Mouse (Mus musculus) olfactory bulb, adult 2 months (tissue): ENCODE data around the gene Utf1. TPM values are rescaled to one million over a fixed set of nuclear protein-coding genes. Genes with fewer than 3 reads are reported as not detected.
A peak's percentile ranks its signal among the peaks of the same experiment; 100 is the strongest.

Source experiments
- H3K27ac ChIP-seq: fragments of 200-500 bp; 2 replicates; pipeline ENCODE4 v1.5.1; 2012; ENCODE audit warnings: low read depth, low read length; ENCODE audit not compliant: insufficient read depth
- H3K4me1 ChIP-seq: fragments of 200-500 bp; 2 replicates; pipeline ENCODE4 v1.6.1; 2012; ENCODE audit warnings: low read length; ENCODE audit not compliant: control insufficient read depth, insufficient read depth
- H3K4me3 ChIP-seq: fragments of 200-500 bp; 2 replicates; pipeline ENCODE4 v1.5.1; 2012; ENCODE audit warnings: mild to moderate bottlenecking, low read depth, low read length, moderate library complexity; ENCODE audit not compliant: insufficient read depth
- CTCF ChIP-seq: fragments of 200-500 bp; IDR thresholded peaks from 2 replicates; pipeline ENCODE4 v1.5.1; 2012; ENCODE audit warnings: low read depth, mild to moderate bottlenecking, low read length, moderate library complexity; ENCODE audit not compliant: insufficient read depth
- POLR2A ChIP-seq: fragments of 200-500 bp; IDR thresholded peaks from 2 replicates; pipeline ENCODE4 v1.6.1; 2012; ENCODE audit warnings: mild to moderate bottlenecking, low read depth, low read length, moderate library complexity; ENCODE audit not compliant: insufficient read depth
- whole genome bisulfite sequencing: fragments of 180-500 bp; shearing (Covaris S2); methylation state at CpG from one replicate; pipeline ENCODE4 v1.1.7; 2018; 5-methylcytosine and 5-hydroxymethylcytosine counted together
- polyA plus RNA-seq: library from polyadenylated mRNA; stranded (reverse); fragments of >200 nt; gene quantifications from 2 replicates; pipeline ENCODE4 v1.2.4, GENCODE M21; 2012; ENCODE audit warnings: low replicate concordance; ENCODE audit not compliant: missing spikeins, insufficient read depth, insufficient read length

Gene Utf1
- polyA plus RNA-seq, 1 experiment = not detected

DNA sequence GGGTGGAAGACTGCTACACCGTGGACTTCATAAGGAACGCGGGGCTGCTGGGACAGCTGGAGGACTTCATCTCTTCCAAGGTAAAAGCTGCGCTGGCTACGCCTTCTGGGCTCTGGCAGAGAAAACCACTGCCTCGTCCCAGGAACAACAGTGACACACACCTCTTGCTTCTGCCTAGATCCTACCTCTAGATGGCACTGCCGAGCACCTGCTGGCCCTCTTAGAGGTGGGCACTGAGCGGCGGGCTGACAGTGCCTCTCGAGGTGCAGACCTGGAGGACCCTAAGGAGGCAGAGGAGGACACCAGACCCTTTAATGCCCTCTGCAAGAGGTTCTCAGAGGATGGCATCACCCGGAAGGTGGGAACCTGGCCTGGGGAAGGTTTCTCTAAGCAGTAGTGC is 12.9 kb upstream of the Utf1 start:
- Histone ChIP-seq H3K4me1 (no peaks in the 10 kb centered on the region), H3K4me3 (no peak overlapping the region), H3K27ac (no peak overlapping the region)
- TF ChIP-seq POLR2A (no peak), CTCF (peak; percentile 44; the same call in 1 of the 2 replicates)
- 35% methylated on average over 11 of the region's 11 CpGs for WGBS

DNA sequence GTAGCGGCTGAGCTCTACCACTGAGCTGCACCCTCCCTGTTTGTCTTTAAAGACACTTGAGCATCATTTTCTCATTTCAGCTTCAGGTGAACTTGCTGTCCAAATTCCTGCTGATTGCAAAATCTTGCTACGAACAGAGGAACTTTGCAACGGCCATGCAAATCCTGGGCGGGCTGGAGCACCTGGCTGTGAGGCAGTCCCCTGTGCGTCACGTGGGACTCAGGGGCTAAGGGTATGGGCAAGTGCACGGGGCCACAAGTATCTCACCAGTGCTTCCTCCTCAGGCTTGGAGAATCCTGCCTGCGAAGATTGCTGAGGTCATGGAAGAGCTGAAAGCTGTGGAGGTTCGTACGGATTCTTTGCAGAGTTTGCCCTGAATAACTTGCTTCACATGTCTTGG is 6.9 kb upstream of the Utf1 start:
- H3K4me3 ChIP-seq = no peak overlapping the region
- no peak for TF ChIP-seq POLR2A
- TF ChIP-seq CTCF = no peak

DNA sequence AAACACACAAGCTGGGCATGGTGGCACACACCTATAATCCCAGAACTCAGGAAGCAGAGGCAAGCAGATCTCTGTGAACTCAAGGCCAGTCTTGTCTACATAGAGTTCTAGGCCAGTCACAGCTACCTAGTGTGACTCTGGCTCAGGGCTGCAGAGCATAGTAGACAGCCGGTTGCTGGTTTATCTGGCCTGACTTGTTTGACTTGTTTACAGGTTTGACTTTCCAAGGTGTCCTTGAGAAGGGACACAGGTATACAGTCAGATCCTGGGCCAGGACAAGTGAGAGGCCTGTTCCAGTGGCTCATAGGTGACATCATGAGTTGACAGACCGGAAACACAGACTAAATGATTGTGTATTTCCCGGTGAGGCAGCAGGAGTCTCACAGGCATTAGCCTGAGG is 6.5 kb upstream of the Utf1 start:
- WGBS = 86% methylated on average over 3 of the region's 3 CpGs

More for the DNA sequence above, 6.9 kb upstream of the Utf1 start:
- no peak overlapping the region for H3K27ac ChIP-seq
- H3K4me1 ChIP-seq = peaks cover 5% of the 10 kb centered on the region; the same call in 1 of the 2 replicates
- WGBS = 93% methylated on average over 10 of the region's 10 CpGs

DNA sequence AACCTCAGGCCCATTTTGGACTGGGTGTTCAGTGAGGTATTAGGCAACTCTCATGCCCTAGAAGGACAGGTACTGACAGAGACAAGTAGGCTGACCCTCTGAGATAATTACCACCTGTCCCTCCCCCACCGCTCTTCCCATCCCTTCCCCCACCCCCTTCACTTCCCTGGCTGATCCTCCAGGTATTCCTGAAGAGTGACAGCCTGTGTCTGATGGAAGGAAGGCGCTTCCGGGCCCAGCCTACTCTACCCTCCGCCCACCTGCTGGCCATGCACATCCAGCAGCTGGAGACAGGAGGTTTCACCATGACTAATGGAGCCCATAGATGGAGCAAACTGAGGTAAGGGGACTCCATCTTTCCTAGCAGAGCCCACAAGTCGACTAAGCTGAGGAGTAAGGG is 5.8 kb upstream of the Utf1 start:
- Histone ChIP-seq H3K27ac (no peak overlapping the region), H3K4me3 (no peak overlapping the region), H3K4me1 (peaks cover 5% of the 10 kb centered on the region; the same call in 1 of the 2 replicates)
- TF ChIP-seq POLR2A (no peak), CTCF (no peak)
- 75% methylated on average over 5 of the region's 5 CpGs for whole genome bisulfite sequencing

More for the DNA sequence above, 6.5 kb upstream of the Utf1 start:
- H3K27ac ChIP-seq = no peak overlapping the region
- TF ChIP-seq POLR2A = no peak
- no peak for TF ChIP-seq CTCF
- H3K4me3 ChIP-seq = no peak overlapping the region
- H3K4me1 ChIP-seq = peaks cover 5% of the 10 kb centered on the region; the same call in 1 of the 2 replicates

DNA sequence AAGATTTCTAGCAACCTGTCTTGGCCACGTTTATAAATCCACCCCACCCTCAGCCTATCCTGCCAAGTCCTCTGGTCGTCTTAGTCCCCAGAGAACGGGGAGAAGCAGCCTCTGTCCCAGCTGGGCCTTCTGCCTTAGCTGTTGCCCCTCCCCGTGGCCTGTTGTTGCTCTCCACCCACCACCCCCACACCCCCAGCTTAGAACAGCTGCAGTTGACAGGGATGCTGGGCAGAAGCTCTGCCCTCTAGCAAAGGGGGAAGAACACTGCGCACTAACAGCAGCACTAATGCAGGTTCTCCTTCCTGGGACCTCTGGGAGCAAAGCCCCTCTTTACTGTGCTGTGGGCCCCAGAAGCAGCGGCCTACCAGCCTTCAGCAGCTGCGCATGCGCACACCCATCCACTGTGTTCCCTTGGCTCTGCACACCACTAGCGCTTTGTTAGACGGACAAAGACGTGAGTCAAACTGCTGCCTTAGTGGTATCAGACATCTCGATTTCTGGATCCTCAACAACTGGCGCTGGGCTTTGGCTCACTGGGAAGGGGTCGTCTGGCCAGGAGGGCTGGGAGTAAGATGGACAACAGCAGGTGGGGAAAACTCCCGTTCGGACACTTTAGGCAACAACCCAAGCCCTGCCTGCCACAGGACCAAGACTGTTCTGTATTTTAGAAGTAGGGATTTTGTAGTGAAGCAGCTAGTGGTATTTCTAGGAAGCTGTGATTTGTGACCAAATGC is 2.9 kb upstream of the Utf1 start:
- TF ChIP-seq CTCF = no peak
- TF ChIP-seq POLR2A = no peak
- Histone ChIP-seq H3K27ac (no peak overlapping the region), H3K4me3 (no peak overlapping the region), H3K4me1 (peaks cover 17% of the 10 kb centered on the region)
- 65% methylated on average over 16 of the region's 16 CpGs for WGBS

DNA sequence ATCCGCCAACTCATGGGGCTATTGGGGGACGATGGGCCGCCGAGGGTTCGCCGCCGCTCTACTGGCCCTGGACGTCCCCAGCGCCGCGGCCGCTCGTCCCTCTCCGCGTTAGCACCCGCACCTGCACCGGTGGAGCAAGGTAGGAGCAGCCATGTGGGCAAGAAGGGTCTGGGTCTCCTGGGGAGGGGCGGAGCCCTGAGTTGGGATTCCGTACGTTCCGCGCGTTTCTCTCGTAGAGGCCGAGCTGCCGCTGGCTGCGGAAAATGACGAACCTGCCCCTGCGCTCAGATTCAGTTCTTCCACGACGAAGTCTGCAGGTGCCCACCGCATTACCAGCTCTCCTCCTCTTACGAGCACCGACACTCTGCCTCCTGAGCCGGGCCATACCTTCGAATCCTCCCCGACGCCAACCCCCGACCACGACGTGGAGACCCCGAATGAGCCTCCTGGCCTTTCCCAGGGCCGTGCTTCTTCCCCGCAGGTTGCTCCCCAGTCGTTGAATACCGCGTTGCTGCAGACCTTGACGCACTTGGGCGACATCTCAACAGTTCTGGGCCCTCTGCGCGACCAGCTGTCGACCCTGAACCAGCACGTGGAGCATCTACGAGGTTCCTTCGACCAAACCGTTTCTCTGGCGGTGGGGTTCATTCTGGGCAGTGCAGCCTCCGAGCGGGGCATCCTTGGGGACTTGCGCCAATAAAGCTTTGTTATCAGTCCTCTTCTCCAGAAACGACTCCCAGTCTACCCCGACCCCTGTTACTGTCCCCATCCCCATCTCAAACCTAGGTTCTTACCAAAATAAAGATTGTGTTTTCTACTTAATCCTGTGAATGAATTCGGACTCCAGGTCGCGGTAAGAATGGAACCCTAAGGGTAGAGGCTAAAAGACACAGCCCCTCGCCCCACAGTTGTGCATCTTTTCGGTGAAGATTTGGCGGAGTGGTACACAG is 977 bp downstream of the Utf1 start:
- WGBS = 10% methylated on average over 68 of the region's 68 CpGs
- Histone ChIP-seq H3K4me3 (peak overlapping the region; percentile 0), H3K27ac (no peak overlapping the region), H3K4me1 (peaks cover 17% of the 10 kb centered on the region)
- TF ChIP-seq CTCF = no peak
- no peak for TF ChIP-seq POLR2A

DNA sequence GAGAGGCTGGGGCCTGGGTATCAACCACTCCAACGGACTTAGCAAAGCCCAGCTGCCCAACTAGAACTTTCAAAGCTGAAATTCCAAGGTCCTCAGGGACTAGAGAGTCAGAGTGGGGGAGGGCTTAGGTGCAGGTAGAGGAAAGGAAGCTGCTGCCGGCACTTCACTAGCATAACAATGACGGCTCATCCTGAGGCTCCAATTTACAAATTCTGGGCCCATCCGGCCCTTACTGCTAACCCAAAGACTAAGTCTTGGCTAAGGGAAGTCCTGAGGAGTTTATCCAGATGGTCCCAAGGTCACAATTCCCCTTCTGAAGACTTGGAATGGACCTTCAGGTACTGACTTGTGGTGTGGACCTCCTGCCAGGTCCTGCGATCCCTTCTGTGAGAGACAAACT is 1.9 kb downstream of the Utf1 start:
- Histone ChIP-seq H3K4me3 (no peak overlapping the region), H3K27ac (no peak overlapping the region), H3K4me1 (peaks cover 20% of the 10 kb centered on the region)
- TF ChIP-seq POLR2A (no peak), CTCF (no peak)
- whole genome bisulfite sequencing = 66% methylated on average over 5 of the region's 5 CpGs

DNA sequence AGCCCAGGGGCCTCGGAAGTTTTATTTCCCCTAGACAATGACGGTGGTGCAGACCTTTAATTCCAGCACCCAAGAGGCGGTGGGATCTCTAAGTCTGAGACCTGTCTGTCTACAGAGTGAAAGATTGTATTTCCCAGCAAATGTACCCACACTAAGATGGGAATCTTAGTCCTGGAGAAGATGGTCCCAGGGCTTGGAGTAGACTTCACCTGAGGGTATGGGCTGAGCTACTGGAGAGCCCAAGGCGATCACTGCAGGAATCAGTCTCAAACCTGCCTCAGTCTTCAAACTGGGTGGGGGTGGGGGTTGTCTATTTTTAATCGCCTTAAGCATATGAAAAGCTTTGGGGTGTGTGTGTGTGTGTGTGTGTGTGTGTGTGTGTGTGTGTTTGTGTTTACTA is 2.4 kb downstream of the Utf1 start:
- TF ChIP-seq CTCF = no peak
- no peak for TF ChIP-seq POLR2A
- no peak overlapping the region for H3K27ac ChIP-seq
- 71% methylated on average over 5 of the region's 5 CpGs for WGBS
- H3K4me1 ChIP-seq = peaks cover 24% of the 10 kb centered on the region
- no peak overlapping the region for H3K4me3 ChIP-seq

DNA sequence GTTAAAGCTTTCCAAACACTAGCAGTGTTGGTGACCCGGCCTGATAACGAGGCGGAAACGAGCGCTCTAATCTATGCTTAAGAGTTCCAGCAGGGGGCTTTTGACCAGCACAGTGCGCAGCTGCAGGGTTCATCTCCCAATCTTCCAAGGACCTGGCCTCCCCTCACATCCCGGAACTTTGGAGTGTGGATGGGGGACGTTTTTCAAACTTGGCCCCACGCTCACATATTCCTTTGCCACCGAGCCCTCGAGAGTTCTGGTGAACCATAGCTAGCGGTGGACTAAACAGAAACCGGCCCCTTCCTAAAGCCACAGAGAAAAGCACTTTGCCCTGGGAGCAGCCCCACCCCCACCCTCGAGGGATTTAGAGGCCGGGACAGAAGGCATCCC is 6.3 kb downstream of the Utf1 start:
- TF ChIP-seq POLR2A = no peak
- no peak for TF ChIP-seq CTCF
- H3K4me1 ChIP-seq = peaks cover 14% of the 10 kb centered on the region
- 20% methylated on average over 15 of the region's 15 CpGs for WGBS
- H3K27ac ChIP-seq = no peak overlapping the region
- peak overlapping the region; percentile 46 for H3K4me3 ChIP-seq
